Mouse (Mus musculus): Measurements from ENCODE around the gene Gpr25. TPM values are rescaled to one million over a fixed set of nuclear protein-coding genes. Genes with fewer than 3 reads are reported as not detected.

The Gpr25 gene
- polyA plus RNA-seq, 1 experiment from 2014 or later, result 0.24 TPM

- Histone ChIP-seq H3K4me3 (ENCODE audit: low read depth, low read length) (no peak overlapping the region), H3K9me3 (replicated peaks; ENCODE audit: control insufficient read depth, low read length) (no peaks in the 10 kb centered on the region), H3K9ac (ENCODE audit: low read length) (no peak overlapping the region), H3K27ac (ENCODE audit: low read depth, low read length) (no peak overlapping the region), H3K36me3 (ENCODE audit: control insufficient read depth, insufficient read depth, low read length) (no peaks in the 10 kb centered on the region), H3K4me1 (ENCODE audit: control insufficient read depth, insufficient read depth, low read length) (no peaks in the 10 kb centered on the region), H3K4me2 (ENCODE audit: low read length) (no peak overlapping the region), H3K27me3 (replicated peaks; ENCODE audit: control insufficient read depth, insufficient read depth, low read length) (no peaks in the 10 kb centered on the region)
- 92% methylated on average over 4 of the region's 5 CpGs for WGBS
- no peak for ATAC-seq
- DNase-seq (ENCODE audit: low spot score), result no peak
These were observed 16.2 kb downstream of the Gpr25 start for GRCm38 (mm10) chr1:136244469-136244868.

GRCm38 (mm10) chr1:136241801-136242200, 18.9 kb downstream of the Gpr25 start:
- no peak overlapping the region for H3K9ac ChIP-seq (ENCODE audit: low read length)
- no peak overlapping the region for H3K4me2 ChIP-seq (ENCODE audit: low read length)
- H3K4me3 ChIP-seq (ENCODE audit: low read depth, low read length), result no peak overlapping the region
- DNase-seq (ENCODE audit: low spot score) (no peak), ATAC-seq (no peak)
- WGBS, result 90% methylated on average over 7 of the region's 7 CpGs
- H3K9me3 ChIP-seq (replicated peaks; ENCODE audit: control insufficient read depth, low read length), result no peaks in the 10 kb centered on the region
- no peaks in the 10 kb centered on the region for H3K27me3 ChIP-seq (replicated peaks; ENCODE audit: control insufficient read depth, insufficient read depth, low read length)
- no peaks in the 10 kb centered on the region for H3K36me3 ChIP-seq (ENCODE audit: control insufficient read depth, insufficient read depth, low read length)
- no peak overlapping the region for H3K27ac ChIP-seq (ENCODE audit: low read depth, low read length)
- no peaks in the 10 kb centered on the region for H3K4me1 ChIP-seq (ENCODE audit: control insufficient read depth, insufficient read depth, low read length)

GRCm38 (mm10) chr1:136238495-136238894, 22.2 kb downstream of the Gpr25 start:
- no peak overlapping the region for H3K27ac ChIP-seq (ENCODE audit: low read depth, low read length)
- H3K36me3 ChIP-seq (ENCODE audit: control insufficient read depth, insufficient read depth, low read length), result no peaks in the 10 kb centered on the region
- WGBS, result 93% methylated on average over 4 of the region's 4 CpGs
- ATAC-seq, result no peak
- no peaks in the 10 kb centered on the region for H3K27me3 ChIP-seq (replicated peaks; ENCODE audit: control insufficient read depth, insufficient read depth, low read length)
- H3K9me3 ChIP-seq (replicated peaks; ENCODE audit: control insufficient read depth, low read length), result no peaks in the 10 kb centered on the region
- no peak overlapping the region for H3K9ac ChIP-seq (ENCODE audit: low read length)
- DNase-seq (ENCODE audit: low spot score), result no peak
- no peak overlapping the region for H3K4me3 ChIP-seq (ENCODE audit: low read depth, low read length)
- H3K4me2 ChIP-seq (ENCODE audit: low read length), result no peak overlapping the region
- H3K4me1 ChIP-seq (ENCODE audit: control insufficient read depth, insufficient read depth, low read length), result peaks cover 3% of the 10 kb centered on the region; the same call in 1 of the 2 replicates

GRCm38 (mm10) chr1:136234595-136235092, 26.0 kb downstream of the Gpr25 start:
- no peaks in the 10 kb centered on the region for H3K36me3 ChIP-seq (ENCODE audit: control insufficient read depth, insufficient read depth, low read length)
- 0 out of 2 replicates have a peak overlapping the region, but pooled peaks have one; percentile 52 for H3K27ac ChIP-seq (ENCODE audit: low read depth, low read length)
- DNase-seq (ENCODE audit: low spot score) (peak; percentile 20), ATAC-seq (no peak; the same call in 1 of the 2 replicates)
- 2% methylated on average over 9 of the region's 9 CpGs for WGBS
- peak overlapping the region; percentile 51 for H3K4me3 ChIP-seq (ENCODE audit: low read depth, low read length)
- peaks cover 30% of the 10 kb centered on the region for H3K4me1 ChIP-seq (ENCODE audit: control insufficient read depth, insufficient read depth, low read length)
- H3K4me2 ChIP-seq (ENCODE audit: low read length), result peak overlapping the region; percentile 76
- peak overlapping the region; percentile 74 for H3K9ac ChIP-seq (ENCODE audit: low read length)
- no peaks in the 10 kb centered on the region for H3K27me3 ChIP-seq (replicated peaks; ENCODE audit: control insufficient read depth, insufficient read depth, low read length)
- no peaks in the 10 kb centered on the region for H3K9me3 ChIP-seq (replicated peaks; ENCODE audit: control insufficient read depth, low read length)

DNA sequence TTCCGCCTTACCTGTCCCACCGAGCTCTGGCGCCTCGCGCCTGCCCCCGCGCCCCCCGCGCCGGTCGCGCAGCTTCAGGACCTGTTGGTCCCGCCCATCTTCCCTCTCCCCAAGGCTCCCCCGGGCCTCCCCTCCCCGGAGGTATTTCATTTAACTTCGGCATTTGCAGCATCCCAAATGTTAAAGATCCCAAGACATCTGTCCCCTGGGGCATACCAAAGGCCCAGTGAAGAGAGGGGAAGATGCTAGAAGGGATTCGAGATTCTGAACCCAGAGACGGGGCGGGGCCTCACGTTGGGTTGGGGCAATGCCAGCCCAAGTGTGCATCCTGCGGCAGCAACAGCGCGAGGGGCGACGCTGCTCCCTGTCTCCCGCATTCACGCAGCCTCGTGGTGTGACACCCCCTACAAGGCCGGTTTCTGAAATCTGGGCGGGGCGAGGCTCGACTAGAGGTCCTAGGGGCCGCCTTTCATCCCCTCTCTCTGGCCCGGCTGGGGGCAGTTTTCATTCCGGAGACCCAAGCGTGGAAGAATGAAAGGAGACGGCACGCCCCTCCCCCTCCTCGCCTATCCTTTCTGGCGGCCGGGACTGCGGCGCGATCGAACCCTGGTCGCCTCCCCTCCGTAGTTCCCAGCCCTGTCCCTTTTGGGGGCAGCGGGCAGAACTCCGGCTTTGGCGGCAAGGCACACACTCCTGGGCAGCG, 26.6 kb downstream of the Gpr25 start, which contains the start of gene Inava:
Gene Inava, minus strand, starts transcription at position 373 of the 703 bp plus-strand sequence.
- Histone ChIP-seq H3K4me2 (ENCODE audit: low read length) (peak within 1 kb of the TSS; percentile 76), H3K36me3 (ENCODE audit: control insufficient read depth, insufficient read depth, low read length) (no peaks in the 10 kb centered on the region), H3K4me1 (ENCODE audit: control insufficient read depth, insufficient read depth, low read length) (peaks cover 30% of the 10 kb centered on the region), H3K27me3 (replicated peaks; ENCODE audit: control insufficient read depth, insufficient read depth, low read length) (no peaks in the 10 kb centered on the region), H3K27ac (ENCODE audit: low read depth, low read length) (peak within 1 kb of the TSS; percentile 52; the same call in 1 of the 2 replicates), H3K4me3 (ENCODE audit: low read depth, low read length) (peak within 1 kb of the TSS; percentile 51), H3K9ac (ENCODE audit: low read length) (peak within 1 kb of the TSS; percentile 74), H3K9me3 (replicated peaks; ENCODE audit: control insufficient read depth, low read length) (no peaks in the 10 kb centered on the region)
- peak; percentile 87 for DNase-seq (ENCODE audit: low spot score)
- ATAC-seq, result peak; percentile 85
- 1% methylated on average over 46 of the region's 51 CpGs for WGBS

DNA sequence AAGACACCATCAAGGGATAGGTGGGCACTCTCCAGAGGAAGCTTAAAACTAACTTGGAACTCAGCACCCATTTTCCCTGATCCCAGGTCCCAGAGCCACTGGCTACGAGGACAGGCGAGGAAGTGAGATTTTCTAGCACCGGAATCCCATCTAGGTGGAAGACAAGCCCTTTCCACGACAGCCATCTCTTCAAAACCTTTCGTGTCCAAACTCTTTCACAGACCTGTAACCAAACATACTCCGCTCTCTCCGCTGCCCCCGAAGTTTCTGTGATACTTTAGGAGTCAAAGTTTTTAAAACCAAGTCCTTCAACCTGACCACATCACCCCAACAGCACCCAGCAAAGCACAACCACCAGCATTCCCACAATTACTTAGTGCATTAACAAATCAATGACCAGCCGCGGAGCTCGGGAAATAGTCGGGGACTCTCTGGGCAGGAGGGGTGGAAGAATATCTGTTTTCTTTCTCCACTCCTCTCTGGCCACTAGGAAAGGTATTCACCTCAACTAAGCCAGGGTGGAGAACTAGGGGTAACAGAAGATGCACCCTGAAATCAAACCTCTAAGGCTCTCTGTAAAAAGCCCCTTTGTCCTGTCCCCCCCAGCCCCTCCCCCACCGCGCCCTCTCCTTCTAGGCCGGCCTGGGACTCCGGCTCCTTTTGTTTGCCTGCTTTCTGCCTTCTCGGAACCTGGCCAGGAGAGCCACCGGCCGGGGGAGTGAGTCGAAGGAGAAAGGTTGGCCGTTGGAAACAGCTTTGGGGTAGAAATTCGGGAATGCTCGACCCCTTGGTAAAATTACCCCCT, 27.5 kb downstream of the Gpr25 start:
- H3K27me3 ChIP-seq (replicated peaks; ENCODE audit: control insufficient read depth, insufficient read depth, low read length), result no peaks in the 10 kb centered on the region
- peak; percentile 16; the same call in 1 of the 2 replicates for ATAC-seq
- WGBS, result 1% methylated on average over 23 of the region's 23 CpGs
- peak overlapping the region; percentile 74 for H3K9ac ChIP-seq (ENCODE audit: low read length)
- peak overlapping the region; percentile 76 for H3K4me2 ChIP-seq (ENCODE audit: low read length)
- peak overlapping the region; percentile 51 for H3K4me3 ChIP-seq (ENCODE audit: low read depth, low read length)
- H3K36me3 ChIP-seq (ENCODE audit: control insufficient read depth, insufficient read depth, low read length), result no peaks in the 10 kb centered on the region
- H3K4me1 ChIP-seq (ENCODE audit: control insufficient read depth, insufficient read depth, low read length), result peaks cover 36% of the 10 kb centered on the region
- no peaks in the 10 kb centered on the region for H3K9me3 ChIP-seq (replicated peaks; ENCODE audit: control insufficient read depth, low read length)
- DNase-seq (ENCODE audit: low spot score), result peak; percentile 48
- H3K27ac ChIP-seq (ENCODE audit: low read depth, low read length), result peak overlapping the region; percentile 5; the same call in 1 of the 2 replicates

- Histone ChIP-seq H3K9ac (ENCODE audit: low read length) (peak overlapping the region; percentile 74; the same call in 1 of the 2 replicates), H3K27me3 (replicated peaks; ENCODE audit: control insufficient read depth, insufficient read depth, low read length) (no peaks in the 10 kb centered on the region), H3K4me2 (ENCODE audit: low read length) (peak overlapping the region; percentile 76), H3K36me3 (ENCODE audit: control insufficient read depth, insufficient read depth, low read length) (no peaks in the 10 kb centered on the region), H3K9me3 (replicated peaks; ENCODE audit: control insufficient read depth, low read length) (no peaks in the 10 kb centered on the region), H3K4me1 (ENCODE audit: control insufficient read depth, insufficient read depth, low read length) (peaks cover 40% of the 10 kb centered on the region), H3K27ac (ENCODE audit: low read depth, low read length) (no peak overlapping the region), H3K4me3 (ENCODE audit: low read depth, low read length) (peak overlapping the region; percentile 51)
- ATAC-seq (no peak), DNase-seq (ENCODE audit: low spot score) (peak; percentile 51)
- WGBS, result under 1% methylated on average over 9 of the region's 9 CpGs
These were observed 28.3 kb downstream of the Gpr25 start for GRCm38 (mm10) chr1:136232285-136232926.

DNA sequence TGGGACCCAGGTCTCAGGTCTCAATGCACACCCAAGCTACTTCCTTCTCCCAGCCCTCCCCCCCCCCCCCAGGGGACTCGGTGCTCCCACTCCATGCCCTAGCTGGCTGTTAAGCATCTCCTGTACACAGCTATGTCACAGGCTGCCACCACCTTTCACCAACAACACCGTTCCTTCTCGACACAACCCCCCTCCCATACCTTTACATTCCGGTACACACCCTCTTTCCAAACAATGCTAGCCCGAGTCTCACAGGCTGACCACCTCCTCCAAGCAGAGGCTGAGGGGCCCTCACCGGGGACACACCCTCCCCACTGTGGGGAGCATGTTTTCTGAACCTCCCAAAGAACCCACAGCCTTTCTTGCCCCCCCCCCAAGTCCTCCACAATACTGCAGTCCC, 29.1 kb downstream of the Gpr25 start:
- no peak overlapping the region for H3K27ac ChIP-seq (ENCODE audit: low read depth, low read length)
- H3K4me3 ChIP-seq (ENCODE audit: low read depth, low read length), result peak overlapping the region; percentile 51
- DNase-seq (ENCODE audit: low spot score) (no peak), ATAC-seq (no peak)
- H3K4me2 ChIP-seq (ENCODE audit: low read length), result peak overlapping the region; percentile 76
- H3K4me1 ChIP-seq (ENCODE audit: control insufficient read depth, insufficient read depth, low read length), result peaks cover 40% of the 10 kb centered on the region
- 2% methylated on average over 6 of the region's 6 CpGs for WGBS
- no peaks in the 10 kb centered on the region for H3K9me3 ChIP-seq (replicated peaks; ENCODE audit: control insufficient read depth, low read length)
- H3K9ac ChIP-seq (ENCODE audit: low read length), result peak overlapping the region; percentile 74; the same call in 1 of the 2 replicates
- H3K27me3 ChIP-seq (replicated peaks; ENCODE audit: control insufficient read depth, insufficient read depth, low read length), result no peaks in the 10 kb centered on the region
- H3K36me3 ChIP-seq (ENCODE audit: control insufficient read depth, insufficient read depth, low read length), result peaks cover 5% of the 10 kb centered on the region
